Mouse (Mus musculus) ovary, postnatal 10 days (tissue): ENCODE measurements at regions not wholly inside any gene's neighbourhood (a gene's known extent, or its start where the extent isn't known, plus 50 kb on each side); places are given as distances from the start of the nearest gene placed in this dataset.

ENCODE experiments used
- DNase-seq: peaks from one replicate; pipeline ENCODE4 v3.0.0; 2022; ENCODE audit warnings: low spot score

- no peak for DNase-seq
These were observed 2628.0 kb upstream of the Gm7489 start for GRCm38 (mm10) chr15:51256681-51257080.

- DNase-seq = no peak
These were observed 2620.0 kb upstream of the Gm7489 start for GRCm38 (mm10) chr15:51264599-51265163.

- DNase-seq = no peak
These were observed 2618.7 kb upstream of the Gm7489 start for GRCm38 (mm10) chr15:51265971-51266370.

GRCm38 (mm10) chr15:51271632-51272312 lies 2612.9 kb upstream of the Gm7489 start:
- DNase-seq = no peak

GRCm38 (mm10) chr15:51285334-51285733 lies 2599.4 kb upstream of the Gm7489 start:
- no peak for DNase-seq

- DNase-seq = no peak
These were observed 2598.4 kb upstream of the Gm7489 start for GRCm38 (mm10) chr15:51286352-51286751.

- DNase-seq = no peak
These were observed 2595.7 kb upstream of the Gm7489 start for GRCm38 (mm10) chr15:51288911-51289432.

- DNase-seq = no peak
These were observed 2594.8 kb upstream of the Gm7489 start for GRCm38 (mm10) chr15:51289916-51290315.

GRCm38 (mm10) chr15:51291183-51291582 lies 2593.5 kb upstream of the Gm7489 start:
- no peak for DNase-seq

GRCm38 (mm10) chr15:51296841-51297240 lies 2587.9 kb upstream of the Gm7489 start:
- no peak for DNase-seq

GRCm38 (mm10) chr15:51318072-51318471 lies 2566.6 kb upstream of the Gm7489 start:
- DNase-seq = no peak

- no peak for DNase-seq
These were observed 2565.9 kb upstream of the Gm7489 start for GRCm38 (mm10) chr15:51318760-51319159.

GRCm38 (mm10) chr15:51320366-51320894 lies 2564.3 kb upstream of the Gm7489 start:
- no peak for DNase-seq

- no peak for DNase-seq
These were observed 2561.4 kb upstream of the Gm7489 start for GRCm38 (mm10) chr15:51323284-51323683.

- DNase-seq = no peak
These were observed 2560.5 kb upstream of the Gm7489 start for GRCm38 (mm10) chr15:51324211-51324610.

GRCm38 (mm10) chr15:51327702-51328101 lies 2557.0 kb upstream of the Gm7489 start:
- DNase-seq = no peak

- no peak for DNase-seq
These were observed 2548.3 kb upstream of the Gm7489 start for GRCm38 (mm10) chr15:51336441-51336840.

GRCm38 (mm10) chr15:51346301-51346700 lies 2538.4 kb upstream of the Gm7489 start:
- DNase-seq = no peak

- no peak for DNase-seq
These were observed 2521.3 kb upstream of the Gm7489 start for GRCm38 (mm10) chr15:51363391-51363790.

- no peak for DNase-seq
These were observed 2513.5 kb upstream of the Gm7489 start for GRCm38 (mm10) chr15:51371162-51371561.

GRCm38 (mm10) chr15:51390383-51390782 lies 2494.3 kb upstream of the Gm7489 start:
- DNase-seq = no peak

- DNase-seq = no peak
These were observed 2493.4 kb upstream of the Gm7489 start for GRCm38 (mm10) chr15:51391352-51391751.
